Mouse (Mus musculus) G1E (cell line): ENCODE results near the gene Cdk6.

ENCODE experiments used
- CTCF ChIP-seq: IDR thresholded peaks from 2 replicates; pipeline ENCODE4 v1.5.1; 2012; ENCODE audit warnings: low read depth, low read length, inconsistent platforms, mixed read lengths
- GATA1 ChIP-seq: IDR thresholded peaks from 2 replicates; pipeline ENCODE4 v1.6.1; 2012; ENCODE audit warnings: borderline replicate concordance, low read length, inconsistent platforms, mixed read lengths
- GATA2 ChIP-seq: IDR thresholded peaks from 2 replicates; pipeline ENCODE4 v1.6.1; 2012; ENCODE audit warnings: low read depth, low read length, inconsistent platforms, borderline replicate concordance
- POLR2AphosphoS5 ChIP-seq: IDR thresholded peaks from 2 replicates; pipeline ENCODE4 v1.6.1; 2012; ENCODE audit warnings: low read depth, low read length, inconsistent platforms; ENCODE audit not compliant: insufficient replicate concordance
- TAL1 ChIP-seq: conservative IDR thresholded peaks from 2 replicates; pipeline ENCODE4 v1.6.1; 2012; ENCODE audit warnings: low read depth, low read length, inconsistent platforms, mixed read lengths

- TF ChIP-seq CTCF: no peak
- TF ChIP-seq GATA1: no peak
- TF ChIP-seq TAL1: no peak
- TF ChIP-seq POLR2AphosphoS5: no peak
- no peak for TF ChIP-seq GATA2
Observed at GRCm38 (mm10) chr5:3352827-3353226, 11.5 kb downstream of the Cdk6 start.
